Mouse (Mus musculus) neural tube, embryonic 13.5 days (tissue): ENCODE measurements around the gene Gm11492. TPM values are rescaled to one million over a fixed set of nuclear protein-coding genes. Genes with fewer than 3 reads are reported as not detected.

Experiments
- ATAC-seq: fragments of 200-750 bp; cut with Nextera tagmentation; 2 replicates; pipeline ENCODE4 v1.8.0; 2017; ENCODE audit warnings: low read depth, mild to moderate bottlenecking, moderate TSS enrichment, moderate library complexity
- H3K27ac ChIP-seq: fragments of 300-500 bp; sonication (generic); replicated peaks from 2 replicates; pipeline ENCODE4 v1.5.1; 2015; ENCODE audit warnings: moderate library complexity, mild to moderate bottlenecking, inconsistent platforms
- H3K27me3 ChIP-seq: fragments of 300-500 bp; sonication (generic); 2 replicates; pipeline ENCODE4 v1.6.1; 2015; ENCODE audit warnings: mild to moderate bottlenecking, inconsistent platforms
- H3K36me3 ChIP-seq: fragments of 300-500 bp; sonication (generic); 2 replicates; pipeline ENCODE4 v1.6.1; 2015; ENCODE audit warnings: mild to moderate bottlenecking, inconsistent platforms
- H3K4me1 ChIP-seq: fragments of 300-500 bp; sonication (generic); replicated peaks from 2 replicates; pipeline ENCODE4 v1.6.1; 2015; ENCODE audit warnings: inconsistent platforms
- H3K4me2 ChIP-seq: fragments of 300-500 bp; sonication (generic); 2 replicates; pipeline ENCODE4 v1.6.1; 2015; ENCODE audit warnings: inconsistent platforms, mild to moderate bottlenecking, moderate library complexity
- H3K4me3 ChIP-seq: fragments of 300-500 bp; sonication (generic); 2 replicates; pipeline ENCODE4 v1.5.1; 2015; ENCODE audit warnings: mild to moderate bottlenecking, inconsistent platforms
- H3K9ac ChIP-seq: fragments of 300-500 bp; sonication (generic); 2 replicates; pipeline ENCODE4 v1.6.1; 2015; ENCODE audit warnings: moderate library complexity, mild to moderate bottlenecking, inconsistent platforms
- H3K9me3 ChIP-seq: fragments of 300-500 bp; sonication (generic); 2 replicates; pipeline ENCODE4 v1.6.1; 2016; ENCODE audit warnings: inconsistent platforms
- WGBS: fragments of 180-500 bp; shearing (Covaris S2); methylation state at CpG from one replicate; pipeline ENCODE4 v1.1.7; 2015; 5-methylcytosine and 5-hydroxymethylcytosine counted together
- polyA plus RNA-seq: library from polyadenylated mRNA; unstranded; fragments of >200 nt; fragmentation: Nextera tagmentation; extraction: Ambion mirVana; gene quantifications from 2 replicates; pipeline ENCODE4 v1.2.1, GENCODE M21; 2015

Gm11492 gene
- polyA plus RNA-seq, 1 experiment from 2014 or later: not detected

GRCm38 (mm10) chr11:87561208-87561607 lies 5.2 kb upstream of the Gm11492 start:
- Histone ChIP-seq H3K4me2 (no peak overlapping the region), H3K4me1 (no peaks in the 10 kb centered on the region), H3K9me3 (0 out of 2 replicates have a peak, but pooled peaks cover 3% of the 10 kb centered on the region), H3K27ac (no peak overlapping the region), H3K9ac (no peak overlapping the region), H3K36me3 (no peaks in the 10 kb centered on the region), H3K4me3 (no peak overlapping the region), H3K27me3 (no peaks in the 10 kb centered on the region)
- 81% methylated on average over 6 of the region's 6 CpGs for WGBS
- ATAC-seq: no peak

- no peak within 1 kb of the TSS for H3K9ac ChIP-seq
- ATAC-seq: no peak
- 87% methylated on average over 7 of the region's 7 CpGs for WGBS
- H3K27me3 ChIP-seq: no peaks in the 10 kb centered on the region
- no peak within 1 kb of the TSS for H3K27ac ChIP-seq
- no peaks in the 10 kb centered on the region for H3K36me3 ChIP-seq
- H3K9me3 ChIP-seq: no peaks in the 10 kb centered on the region
- no peak within 1 kb of the TSS for H3K4me2 ChIP-seq
- no peak within 1 kb of the TSS for H3K4me3 ChIP-seq
- no peaks in the 10 kb centered on the region for H3K4me1 ChIP-seq
These were observed 2.0 kb downstream of the Gm11492 start, which contains the start of gene Sept4 for GRCm38 (mm10) chr11:87568255-87568953. Sept4 (plus strand) TSS chr11:87568903.

- Histone ChIP-seq H3K27me3 (no peaks in the 10 kb centered on the region), H3K4me2 (no peak overlapping the region), H3K9ac (no peak overlapping the region), H3K4me3 (no peak overlapping the region), H3K4me1 (no peaks in the 10 kb centered on the region), H3K9me3 (no peaks in the 10 kb centered on the region), H3K27ac (no peak overlapping the region), H3K36me3 (no peaks in the 10 kb centered on the region)
- 85% methylated on average over 5 of the region's 5 CpGs for WGBS
- ATAC-seq: no peak
These were observed 4.3 kb downstream of the Gm11492 start for GRCm38 (mm10) chr11:87570743-87571142.

GRCm38 (mm10) chr11:87571361-87571950 lies 5.0 kb downstream of the Gm11492 start:
- no peaks in the 10 kb centered on the region for H3K27me3 ChIP-seq
- 96% methylated on average over 1 of the region's 1 CpGs for WGBS
- H3K36me3 ChIP-seq: no peaks in the 10 kb centered on the region
- no peak overlapping the region for H3K4me2 ChIP-seq
- H3K4me1 ChIP-seq: no peaks in the 10 kb centered on the region
- H3K4me3 ChIP-seq: no peak overlapping the region
- ATAC-seq: no peak
- no peaks in the 10 kb centered on the region for H3K9me3 ChIP-seq
- H3K27ac ChIP-seq: no peak overlapping the region
- no peak overlapping the region for H3K9ac ChIP-seq

GRCm38 (mm10) chr11:87573751-87574150 lies 7.3 kb downstream of the Gm11492 start:
- H3K4me3 ChIP-seq: no peak overlapping the region
- no peak overlapping the region for H3K4me2 ChIP-seq
- ATAC-seq: no peak
- H3K4me1 ChIP-seq: peaks cover 15% of the 10 kb centered on the region
- no peaks in the 10 kb centered on the region for H3K9me3 ChIP-seq
- WGBS: 76% methylated on average over 7 of the region's 7 CpGs
- peaks cover 6% of the 10 kb centered on the region; the same call in 1 of the 2 replicates for H3K27me3 ChIP-seq
- H3K9ac ChIP-seq: no peak overlapping the region
- H3K36me3 ChIP-seq: no peaks in the 10 kb centered on the region
- no peak overlapping the region for H3K27ac ChIP-seq

GRCm38 (mm10) chr11:87574520-87575180 lies 8.2 kb downstream of the Gm11492 start:
- Histone ChIP-seq H3K27ac (no peak overlapping the region), H3K27me3 (peaks cover 6% of the 10 kb centered on the region; the same call in 1 of the 2 replicates), H3K4me1 (peaks cover 22% of the 10 kb centered on the region), H3K36me3 (no peaks in the 10 kb centered on the region), H3K4me2 (no peak overlapping the region), H3K9me3 (no peaks in the 10 kb centered on the region), H3K9ac (no peak overlapping the region), H3K4me3 (no peak overlapping the region)
- no peak for ATAC-seq
- WGBS: 74% methylated on average over 21 of the region's 21 CpGs

GRCm38 (mm10) chr11:87577601-87578248 lies 11.3 kb downstream of the Gm11492 start:
- Histone ChIP-seq H3K9me3 (no peaks in the 10 kb centered on the region), H3K4me1 (peaks cover 22% of the 10 kb centered on the region), H3K36me3 (no peaks in the 10 kb centered on the region), H3K27ac (no peak overlapping the region), H3K27me3 (peaks cover 6% of the 10 kb centered on the region; the same call in 1 of the 2 replicates), H3K4me3 (peak overlapping the region; percentile 62), H3K4me2 (peak overlapping the region; percentile 93), H3K9ac (peak overlapping the region; percentile 79)
- 22% methylated on average over 6 of the region's 6 CpGs for WGBS
- 0 out of 2 replicates have a peak, but pooled peaks have one; percentile 16 for ATAC-seq

- Histone ChIP-seq H3K4me1 (peaks cover 22% of the 10 kb centered on the region), H3K27ac (peak overlapping the region; percentile 50), H3K4me2 (peak overlapping the region; percentile 93), H3K27me3 (peaks cover 6% of the 10 kb centered on the region; the same call in 1 of the 2 replicates), H3K36me3 (no peaks in the 10 kb centered on the region), H3K9ac (peak overlapping the region; percentile 79), H3K9me3 (no peaks in the 10 kb centered on the region), H3K4me3 (peak overlapping the region; percentile 62)
- ATAC-seq: peak; percentile 79
- under 1% methylated on average over 40 of the region's 40 CpGs for WGBS
These were observed 12.0 kb downstream of the Gm11492 start for GRCm38 (mm10) chr11:87578249-87578962.

- no peaks in the 10 kb centered on the region for H3K9me3 ChIP-seq
- H3K9ac ChIP-seq: peak overlapping the region; percentile 79
- ATAC-seq: peak; percentile 59; the same call in 1 of the 2 replicates
- H3K36me3 ChIP-seq: no peaks in the 10 kb centered on the region
- peaks cover 6% of the 10 kb centered on the region; the same call in 1 of the 2 replicates for H3K27me3 ChIP-seq
- 15% methylated on average over 10 of the region's 10 CpGs for WGBS
- peaks cover 22% of the 10 kb centered on the region for H3K4me1 ChIP-seq
- H3K4me3 ChIP-seq: peak overlapping the region; percentile 62
- H3K4me2 ChIP-seq: peak overlapping the region; percentile 93
- peak overlapping the region; percentile 50 for H3K27ac ChIP-seq
These were observed 12.6 kb downstream of the Gm11492 start for GRCm38 (mm10) chr11:87578963-87579601.

GRCm38 (mm10) chr11:87579713-87580112 lies 13.3 kb downstream of the Gm11492 start:
- H3K4me1 ChIP-seq: peaks cover 22% of the 10 kb centered on the region
- no peak for ATAC-seq
- H3K9ac ChIP-seq: no peak overlapping the region
- no peaks in the 10 kb centered on the region for H3K36me3 ChIP-seq
- H3K4me2 ChIP-seq: peak overlapping the region; percentile 93
- no peaks in the 10 kb centered on the region for H3K9me3 ChIP-seq
- 41% methylated on average over 1 of the region's 1 CpGs for WGBS
- H3K4me3 ChIP-seq: no peak overlapping the region
- peak overlapping the region; percentile 28; the same call in 1 of the 2 replicates for H3K27ac ChIP-seq
- peaks cover 6% of the 10 kb centered on the region; the same call in 1 of the 2 replicates for H3K27me3 ChIP-seq

GRCm38 (mm10) chr11:87580543-87581085 lies 14.2 kb downstream of the Gm11492 start:
- H3K27me3 ChIP-seq: peaks cover 6% of the 10 kb centered on the region; the same call in 1 of the 2 replicates
- H3K4me2 ChIP-seq: no peak overlapping the region
- H3K27ac ChIP-seq: no peak overlapping the region
- H3K4me3 ChIP-seq: no peak overlapping the region
- peaks cover 22% of the 10 kb centered on the region for H3K4me1 ChIP-seq
- H3K9me3 ChIP-seq: no peaks in the 10 kb centered on the region
- WGBS: 50% methylated on average over 10 of the region's 10 CpGs
- no peak for ATAC-seq
- H3K36me3 ChIP-seq: no peaks in the 10 kb centered on the region
- no peak overlapping the region for H3K9ac ChIP-seq
